Mouse (Mus musculus): ENCODE data around the gene Gm49358. TPM values are rescaled to one million over a fixed set of nuclear protein-coding genes. Genes with fewer than 3 reads are reported as not detected.

Gm49358 gene
- polyA plus RNA-seq, 1 experiment from 2014 or later, result 1.9 TPM

DNA sequence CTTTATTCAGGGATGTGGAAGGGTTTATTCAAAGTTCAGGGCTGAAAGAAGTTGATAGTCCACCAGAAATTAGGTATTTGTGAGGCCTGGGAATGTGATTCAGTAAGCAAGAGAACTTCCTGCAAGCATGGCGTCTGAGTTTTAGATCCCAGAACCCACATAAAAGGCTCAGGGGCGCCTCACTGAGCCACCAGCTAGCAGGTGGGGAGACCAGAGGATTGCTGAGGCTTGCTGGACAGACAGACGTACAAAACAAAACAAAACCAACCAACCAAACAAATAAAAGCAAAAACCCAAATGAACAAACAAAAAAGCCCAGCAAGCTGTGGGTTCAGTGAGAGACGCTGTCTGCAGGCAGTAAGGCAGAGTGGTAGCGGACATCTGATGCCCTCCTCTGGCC is 18.9 kb downstream of the Gm49358 start:
- 57% methylated on average over 5 of the region's 5 CpGs for WGBS
- no peak overlapping the region for H3K4me3 ChIP-seq (ENCODE audit: low read depth, low read length)
- no peaks in the 10 kb centered on the region for H3K9me3 ChIP-seq (ENCODE audit: control insufficient read depth, low read length)
- ATAC-seq (ENCODE audit: low read depth), result no peak
- H3K27me3 ChIP-seq (ENCODE audit: control insufficient read depth, insufficient read depth, low read length), result peaks cover 4% of the 10 kb centered on the region; the same call in 1 of the 2 replicates
- H3K4me2 ChIP-seq (ENCODE audit: low read depth, low read length), result no peak overlapping the region
- no peak overlapping the region for H3K9ac ChIP-seq (replicated peaks; ENCODE audit: low read depth, low read length)
- no peaks in the 10 kb centered on the region for H3K36me3 ChIP-seq (ENCODE audit: control insufficient read depth, insufficient read depth, low read length)
- H3K27ac ChIP-seq (ENCODE audit: low read depth, low read length), result no peak overlapping the region
- H3K4me1 ChIP-seq (ENCODE audit: control insufficient read depth, insufficient read depth, low read length), result 0 out of 2 replicates have a peak, but pooled peaks cover 2% of the 10 kb centered on the region

DNA sequence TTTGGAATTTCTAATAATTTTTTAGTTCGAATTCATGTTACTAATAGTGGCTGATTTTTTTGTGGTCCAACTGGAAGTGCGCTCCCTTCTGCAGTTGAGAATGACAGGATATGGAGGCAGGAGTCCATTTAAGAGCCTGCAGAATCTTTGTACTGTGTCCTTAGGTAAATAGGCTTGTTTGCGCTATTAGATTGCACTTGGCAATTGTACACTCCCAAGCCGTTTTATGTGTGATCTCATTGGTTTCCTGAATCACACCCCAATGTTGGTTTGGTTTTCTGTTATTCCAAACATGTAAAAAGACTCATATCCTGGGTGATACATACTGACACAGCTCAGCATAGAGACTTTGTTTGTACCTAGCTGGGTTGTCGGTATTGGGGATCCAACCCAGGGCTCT is 19.8 kb downstream of the Gm49358 start:
- H3K4me3 ChIP-seq (ENCODE audit: low read depth, low read length), result no peak overlapping the region
- no peaks in the 10 kb centered on the region for H3K4me1 ChIP-seq (ENCODE audit: control insufficient read depth, insufficient read depth, low read length)
- ATAC-seq (ENCODE audit: low read depth), result no peak
- peaks cover 4% of the 10 kb centered on the region; the same call in 1 of the 2 replicates for H3K27me3 ChIP-seq (ENCODE audit: control insufficient read depth, insufficient read depth, low read length)
- H3K36me3 ChIP-seq (ENCODE audit: control insufficient read depth, insufficient read depth, low read length), result no peaks in the 10 kb centered on the region
- 83% methylated on average over 5 of the region's 5 CpGs for WGBS
- no peaks in the 10 kb centered on the region for H3K9me3 ChIP-seq (ENCODE audit: control insufficient read depth, low read length)
- no peak overlapping the region for H3K4me2 ChIP-seq (ENCODE audit: low read depth, low read length)
- H3K27ac ChIP-seq (ENCODE audit: low read depth, low read length), result no peak overlapping the region
- H3K9ac ChIP-seq (replicated peaks; ENCODE audit: low read depth, low read length), result no peak overlapping the region

DNA sequence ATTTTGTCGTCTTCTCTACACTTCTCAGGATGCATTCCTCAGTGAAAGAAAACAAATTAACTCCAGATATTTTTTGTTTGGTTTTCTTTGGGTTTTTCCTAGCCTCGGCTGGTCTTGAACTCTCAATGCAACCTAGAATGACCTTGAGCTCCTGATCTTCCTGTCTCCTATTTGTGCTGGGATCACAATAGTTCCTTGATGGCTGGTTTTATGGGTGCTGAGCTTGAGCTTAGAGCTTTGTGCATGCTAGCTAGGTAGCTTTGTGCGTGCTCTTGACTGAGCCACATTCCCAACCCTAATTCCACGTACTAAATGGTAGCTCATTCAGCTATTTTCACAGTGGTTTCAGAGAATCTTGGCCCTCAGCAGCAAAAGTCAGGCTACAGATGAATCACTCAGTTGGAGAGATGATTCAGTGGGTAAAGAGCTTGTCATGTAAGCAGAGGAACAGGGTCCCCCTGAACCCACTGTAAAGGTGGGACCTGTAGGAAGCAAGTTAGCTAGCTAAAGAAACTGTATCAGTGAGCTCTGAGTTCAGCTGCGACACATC is 20.4 kb downstream of the Gm49358 start:
- Histone ChIP-seq H3K36me3 (ENCODE audit: control insufficient read depth, insufficient read depth, low read length) (no peaks in the 10 kb centered on the region), H3K4me1 (ENCODE audit: control insufficient read depth, insufficient read depth, low read length) (no peaks in the 10 kb centered on the region), H3K27me3 (ENCODE audit: control insufficient read depth, insufficient read depth, low read length) (peaks cover 4% of the 10 kb centered on the region; the same call in 1 of the 2 replicates), H3K9me3 (ENCODE audit: control insufficient read depth, low read length) (no peaks in the 10 kb centered on the region), H3K4me2 (ENCODE audit: low read depth, low read length) (no peak overlapping the region), H3K9ac (replicated peaks; ENCODE audit: low read depth, low read length) (no peak overlapping the region), H3K4me3 (ENCODE audit: low read depth, low read length) (no peak overlapping the region), H3K27ac (ENCODE audit: low read depth, low read length) (no peak overlapping the region)
- 85% methylated on average over 5 of the region's 5 CpGs for WGBS
- ATAC-seq (ENCODE audit: low read depth), result no peak

DNA sequence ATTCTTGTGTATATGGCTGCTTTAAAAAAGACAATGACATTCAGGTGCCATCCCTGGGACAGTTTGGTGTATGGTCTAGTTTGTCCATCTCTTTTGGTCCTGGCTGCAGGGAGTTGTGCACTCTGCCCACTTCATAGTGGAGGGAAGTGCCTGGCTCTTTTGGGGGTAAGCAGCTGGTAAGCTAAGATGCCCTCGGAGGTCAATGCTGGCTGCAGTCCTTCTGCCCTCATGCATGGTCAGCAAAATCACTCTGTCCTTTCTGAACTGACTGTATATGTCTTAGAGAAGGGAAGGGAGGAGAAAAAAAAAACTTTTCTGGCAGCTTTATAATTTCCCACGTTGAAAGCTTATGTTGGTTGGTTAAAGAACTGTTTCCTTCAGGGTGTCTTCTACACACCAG is 21.6 kb downstream of the Gm49358 start:
- Histone ChIP-seq H3K36me3 (ENCODE audit: control insufficient read depth, insufficient read depth, low read length) (no peaks in the 10 kb centered on the region), H3K4me3 (ENCODE audit: low read depth, low read length) (no peak overlapping the region), H3K9me3 (ENCODE audit: control insufficient read depth, low read length) (no peaks in the 10 kb centered on the region), H3K9ac (replicated peaks; ENCODE audit: low read depth, low read length) (no peak overlapping the region), H3K4me1 (ENCODE audit: control insufficient read depth, insufficient read depth, low read length) (no peaks in the 10 kb centered on the region), H3K27me3 (ENCODE audit: control insufficient read depth, insufficient read depth, low read length) (no peaks in the 10 kb centered on the region), H3K27ac (ENCODE audit: low read depth, low read length) (no peak overlapping the region), H3K4me2 (ENCODE audit: low read depth, low read length) (no peak overlapping the region)
- 72% methylated on average over 2 of the region's 2 CpGs for WGBS
- no peak for ATAC-seq (ENCODE audit: low read depth)

DNA sequence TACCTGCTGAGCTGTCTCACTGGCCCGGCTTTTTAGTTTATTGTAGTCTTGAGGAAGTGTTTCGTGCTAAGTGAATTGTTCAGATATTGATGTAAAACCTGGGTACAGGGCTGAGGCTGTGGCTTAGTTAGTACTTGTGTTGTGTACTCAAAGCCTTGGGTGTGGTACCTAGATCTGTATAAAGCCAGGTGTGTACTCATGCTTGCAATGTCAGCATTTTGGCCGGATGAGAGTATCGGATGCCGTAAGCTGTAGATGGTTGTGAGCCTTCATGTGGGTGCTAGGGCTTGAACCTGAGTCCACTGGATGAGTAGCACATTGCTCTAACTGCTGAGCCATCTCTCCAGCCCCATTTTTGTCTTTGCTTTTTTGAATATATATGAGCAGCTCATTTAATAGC is 22.3 kb downstream of the Gm49358 start:
- Histone ChIP-seq H3K27me3 (ENCODE audit: control insufficient read depth, insufficient read depth, low read length) (no peaks in the 10 kb centered on the region), H3K4me2 (ENCODE audit: low read depth, low read length) (no peak overlapping the region), H3K9ac (replicated peaks; ENCODE audit: low read depth, low read length) (no peak overlapping the region), H3K36me3 (ENCODE audit: control insufficient read depth, insufficient read depth, low read length) (no peaks in the 10 kb centered on the region), H3K4me3 (ENCODE audit: low read depth, low read length) (no peak overlapping the region), H3K9me3 (ENCODE audit: control insufficient read depth, low read length) (no peaks in the 10 kb centered on the region), H3K4me1 (ENCODE audit: control insufficient read depth, insufficient read depth, low read length) (no peaks in the 10 kb centered on the region), H3K27ac (ENCODE audit: low read depth, low read length) (no peak overlapping the region)
- ATAC-seq (ENCODE audit: low read depth), result no peak
- WGBS, result 95% methylated on average over 5 of the region's 5 CpGs

DNA sequence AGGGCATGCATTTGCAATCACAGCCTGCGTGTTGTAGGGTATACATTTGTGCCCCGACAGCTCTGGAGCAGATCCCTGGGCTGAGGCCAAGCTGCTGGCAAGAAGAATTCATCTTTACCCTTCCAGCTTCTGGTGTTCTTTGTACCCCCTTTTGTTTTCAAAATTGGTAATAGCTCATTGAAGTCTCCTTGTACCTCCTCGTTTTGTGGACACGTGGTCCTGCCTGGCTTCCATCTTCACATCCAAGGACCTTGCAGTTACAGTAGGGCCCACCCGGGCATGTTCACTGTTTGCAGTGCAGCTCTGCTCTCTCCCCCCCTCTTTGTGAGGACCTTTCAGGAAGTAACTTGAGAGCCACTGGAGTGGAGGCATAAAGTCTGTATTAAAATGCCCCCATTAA is 24.4 kb downstream of the Gm49358 start:
- Histone ChIP-seq H3K4me2 (ENCODE audit: low read depth, low read length) (no peak overlapping the region), H3K27me3 (ENCODE audit: control insufficient read depth, insufficient read depth, low read length) (no peaks in the 10 kb centered on the region), H3K36me3 (ENCODE audit: control insufficient read depth, insufficient read depth, low read length) (no peaks in the 10 kb centered on the region), H3K27ac (ENCODE audit: low read depth, low read length) (no peak overlapping the region), H3K9ac (replicated peaks; ENCODE audit: low read depth, low read length) (no peak overlapping the region), H3K4me3 (ENCODE audit: low read depth, low read length) (no peak overlapping the region), H3K4me1 (ENCODE audit: control insufficient read depth, insufficient read depth, low read length) (no peaks in the 10 kb centered on the region), H3K9me3 (ENCODE audit: control insufficient read depth, low read length) (no peaks in the 10 kb centered on the region)
- no peak for ATAC-seq (ENCODE audit: low read depth)
- WGBS, result 47% methylated on average over 5 of the region's 5 CpGs

DNA sequence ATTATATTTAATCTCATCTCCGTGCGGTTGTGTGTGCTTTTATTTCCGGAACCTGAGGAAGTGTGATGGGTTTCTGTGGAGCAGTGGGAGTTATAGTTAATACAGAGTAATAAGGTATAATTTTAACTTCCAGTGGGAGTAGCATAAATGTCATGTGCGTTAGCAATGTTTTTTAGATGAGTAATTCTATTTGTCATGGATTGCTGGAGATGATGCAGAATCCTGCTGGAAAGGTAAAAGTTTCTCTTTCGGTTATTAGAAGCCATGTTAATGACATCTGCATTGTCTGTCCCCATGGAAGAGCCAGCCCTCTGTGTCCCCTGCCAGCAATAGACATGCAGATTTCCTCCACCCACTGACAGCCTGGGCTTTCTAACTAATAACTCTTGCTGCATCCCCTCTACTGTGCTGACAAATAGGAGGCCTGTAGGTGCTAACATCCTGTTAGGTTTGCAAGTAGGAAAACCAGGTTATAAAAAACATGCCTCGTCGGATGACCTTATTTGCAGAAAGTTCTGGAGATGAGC is 25.4 kb downstream of the Gm49358 start:
- ATAC-seq (ENCODE audit: low read depth), result no peak
- H3K27ac ChIP-seq (ENCODE audit: low read depth, low read length), result no peak overlapping the region
- H3K4me1 ChIP-seq (ENCODE audit: control insufficient read depth, insufficient read depth, low read length), result no peaks in the 10 kb centered on the region
- no peak overlapping the region for H3K4me3 ChIP-seq (ENCODE audit: low read depth, low read length)
- no peak overlapping the region for H3K9ac ChIP-seq (replicated peaks; ENCODE audit: low read depth, low read length)
- no peaks in the 10 kb centered on the region for H3K36me3 ChIP-seq (ENCODE audit: control insufficient read depth, insufficient read depth, low read length)
- WGBS, result 64% methylated on average over 7 of the region's 7 CpGs
- no peak overlapping the region for H3K4me2 ChIP-seq (ENCODE audit: low read depth, low read length)
- no peaks in the 10 kb centered on the region for H3K9me3 ChIP-seq (ENCODE audit: control insufficient read depth, low read length)
- H3K27me3 ChIP-seq (ENCODE audit: control insufficient read depth, insufficient read depth, low read length), result no peaks in the 10 kb centered on the region

DNA sequence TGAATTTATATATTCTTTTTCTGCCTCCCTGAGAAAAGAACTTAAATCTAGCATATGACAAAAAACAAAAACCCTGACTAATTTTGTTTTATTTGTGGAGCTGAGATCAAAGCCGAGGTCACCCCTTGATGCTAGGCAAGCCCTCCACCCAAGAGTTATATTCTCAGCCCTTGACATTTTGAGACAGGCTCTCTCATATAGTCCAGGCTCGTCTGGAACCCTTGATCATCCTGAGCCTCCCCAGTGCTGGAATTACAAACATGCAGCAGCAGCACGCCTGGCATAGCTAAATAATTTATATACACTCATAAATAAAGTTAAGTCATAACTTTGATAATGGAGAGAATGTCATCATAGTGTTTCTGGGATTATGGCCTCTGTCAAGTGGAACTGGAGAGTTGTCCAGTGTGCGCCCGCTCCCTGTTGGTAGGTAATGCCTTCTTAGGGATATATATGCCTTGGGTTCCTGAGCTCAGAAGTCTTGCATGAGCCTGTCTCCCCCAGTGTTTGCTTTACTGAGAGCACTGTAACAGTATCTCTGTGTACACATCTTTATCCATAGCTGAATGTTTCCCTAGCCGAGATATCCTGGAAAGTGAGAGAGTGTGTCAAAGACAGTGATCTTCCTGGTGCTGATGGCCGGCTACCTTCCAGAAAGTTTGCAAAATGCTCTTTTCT is 27.9 kb downstream of the Gm49358 start:
- Histone ChIP-seq H3K27me3 (ENCODE audit: control insufficient read depth, insufficient read depth, low read length) (no peaks in the 10 kb centered on the region), H3K4me3 (ENCODE audit: low read depth, low read length) (no peak overlapping the region), H3K9me3 (ENCODE audit: control insufficient read depth, low read length) (no peaks in the 10 kb centered on the region), H3K4me2 (ENCODE audit: low read depth, low read length) (no peak overlapping the region), H3K4me1 (ENCODE audit: control insufficient read depth, insufficient read depth, low read length) (no peaks in the 10 kb centered on the region), H3K27ac (ENCODE audit: low read depth, low read length) (no peak overlapping the region), H3K36me3 (ENCODE audit: control insufficient read depth, insufficient read depth, low read length) (no peaks in the 10 kb centered on the region), H3K9ac (replicated peaks; ENCODE audit: low read depth, low read length) (no peak overlapping the region)
- no peak for ATAC-seq (ENCODE audit: low read depth)
- 73% methylated on average over 7 of the region's 7 CpGs for whole genome bisulfite sequencing

DNA sequence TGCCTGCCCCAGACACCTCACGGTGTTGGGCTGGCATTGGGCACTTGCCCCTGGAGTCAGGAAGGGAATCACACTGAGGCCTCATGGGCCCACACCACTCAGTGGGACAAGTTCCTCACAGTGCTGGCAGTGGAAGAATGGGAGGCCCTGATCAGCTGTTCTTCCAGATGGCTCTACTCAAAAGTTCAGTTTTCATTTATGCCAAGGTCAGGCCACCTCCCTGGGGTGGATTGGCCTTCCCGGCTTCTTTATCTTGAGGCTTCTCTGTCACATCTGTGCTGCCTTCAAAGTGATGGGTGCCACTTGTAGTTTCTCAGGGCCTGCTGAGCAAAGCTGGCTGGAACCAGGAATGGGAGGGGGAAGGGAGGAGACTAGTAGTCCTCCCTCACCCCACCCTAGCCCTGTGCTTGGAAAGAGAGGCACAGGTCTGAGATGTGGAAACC is 29.8 kb downstream of the Gm49358 start:
- no peaks in the 10 kb centered on the region for H3K27me3 ChIP-seq (ENCODE audit: control insufficient read depth, insufficient read depth, low read length)
- H3K4me1 ChIP-seq (ENCODE audit: control insufficient read depth, insufficient read depth, low read length), result no peaks in the 10 kb centered on the region
- 63% methylated on average over 2 of the region's 2 CpGs for WGBS
- H3K9ac ChIP-seq (replicated peaks; ENCODE audit: low read depth, low read length), result no peak overlapping the region
- no peaks in the 10 kb centered on the region for H3K9me3 ChIP-seq (ENCODE audit: control insufficient read depth, low read length)
- no peak for ATAC-seq (ENCODE audit: low read depth)
- no peak overlapping the region for H3K4me3 ChIP-seq (ENCODE audit: low read depth, low read length)
- H3K4me2 ChIP-seq (ENCODE audit: low read depth, low read length), result no peak overlapping the region
- no peaks in the 10 kb centered on the region for H3K36me3 ChIP-seq (ENCODE audit: control insufficient read depth, insufficient read depth, low read length)
- no peak overlapping the region for H3K27ac ChIP-seq (ENCODE audit: low read depth, low read length)
